Mouse (Mus musculus) duodenum, adult 2 months (tissue): Measurements from ENCODE around the gene Mcpt8. TPM values are rescaled to one million over a fixed set of nuclear protein-coding genes. Genes with fewer than 3 reads are reported as not detected.

Experiments
- polyA plus RNA-seq: library from polyadenylated mRNA; depleted of rRNA; stranded (reverse); fragments of >200 nt; gene quantifications from 2 replicates; pipeline ENCODE4 v1.2.3, GENCODE M21; 2012; ENCODE audit warnings: low replicate concordance; rRNA removed

The Mcpt8 gene
- polyA plus RNA-seq = not detected in 2 replicates

DNA sequence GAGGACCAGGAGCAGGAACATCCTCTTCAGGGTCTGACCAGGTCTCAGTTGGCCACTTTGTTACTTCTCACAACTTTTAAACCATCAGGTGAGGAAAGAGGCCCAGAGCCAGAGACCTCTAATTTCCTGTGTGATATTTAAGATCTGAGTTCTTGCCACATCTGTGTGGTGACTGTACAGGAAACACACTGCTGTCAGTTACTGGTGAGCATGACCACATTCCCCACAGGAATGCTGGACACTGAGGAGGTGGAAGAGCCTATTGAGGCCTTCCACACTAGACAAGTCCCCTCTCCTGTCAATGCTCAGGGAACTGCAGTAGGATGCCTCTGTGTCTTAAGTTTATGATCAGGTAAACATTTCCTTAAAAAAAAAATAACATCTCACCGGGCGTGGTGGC lies at the start of gene Mcpt8:
TSS of gene Mcpt8 (minus strand) at position 107 of the 400 bp plus-strand sequence.

DNA sequence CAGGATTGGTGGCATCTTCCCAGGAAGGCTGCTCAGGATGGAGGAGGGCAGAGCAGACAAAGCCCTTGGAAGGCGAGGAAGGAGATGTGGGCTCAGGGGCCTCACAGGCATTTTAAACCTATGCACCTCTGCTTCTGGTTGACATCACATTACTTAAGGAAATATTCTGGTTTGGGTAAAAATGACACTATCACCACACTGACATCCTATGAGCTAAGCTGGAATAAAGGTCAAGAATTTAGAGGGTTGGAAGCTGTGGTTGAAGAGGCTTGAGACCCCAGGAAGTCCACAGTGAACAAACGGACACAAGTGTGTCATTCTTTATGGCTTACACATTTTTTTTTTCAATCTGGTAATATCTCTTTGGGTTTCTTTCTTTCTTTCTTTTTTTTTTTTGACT lies 47.4 kb upstream of the Mcpt8 start, which contains the start of gene Gzmd:
TSS of gene Gzmd (minus strand) at position 101 of the 400 bp plus-strand sequence.

DNA sequence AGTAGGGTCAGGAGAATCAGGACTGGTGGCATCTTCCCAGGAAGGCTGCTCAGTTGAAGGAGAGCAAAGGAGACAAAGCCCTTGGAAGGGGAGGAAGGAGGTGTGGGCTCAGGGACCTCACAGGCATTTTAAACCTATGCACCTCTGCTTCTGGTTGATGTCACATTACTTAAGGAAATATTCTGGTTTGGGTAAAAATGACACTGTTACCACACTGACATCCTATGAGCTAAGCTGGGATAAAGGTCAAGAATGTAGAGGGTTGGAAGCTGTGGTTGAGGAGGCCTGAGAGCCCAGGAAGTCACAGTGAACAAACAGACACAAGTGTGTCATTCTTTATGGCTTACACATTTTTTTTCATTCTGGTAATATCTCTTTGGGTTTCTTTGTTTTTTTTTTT lies 35.5 kb upstream of the Mcpt8 start, which contains the start of gene Gzme:
TSS of gene Gzme (minus strand) at position 101 of the 400 bp plus-strand sequence.

DNA sequence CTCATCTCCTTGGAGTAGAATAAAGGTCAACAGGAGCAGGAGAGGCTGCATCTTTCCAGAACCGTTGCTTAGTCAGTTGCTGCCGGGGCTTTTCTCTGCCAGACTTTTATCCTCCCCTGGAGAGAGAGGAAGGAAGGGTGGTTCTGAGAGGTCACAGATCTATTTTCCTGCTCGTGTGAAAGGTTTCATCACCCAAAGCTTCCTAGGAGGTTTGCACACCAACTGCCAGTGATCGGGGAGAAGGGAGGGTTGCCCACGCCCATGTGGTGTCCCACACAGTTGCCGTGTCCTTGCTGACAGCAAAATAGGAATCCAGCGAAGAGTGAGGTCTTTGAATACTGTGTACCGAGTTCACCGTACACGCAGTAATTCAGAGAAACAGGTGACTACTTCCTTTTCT lies 17.3 kb upstream of the Mcpt8 start, which contains the start of gene Ctsg:
TSS of gene Ctsg (minus strand) at position 189 of the 400 bp plus-strand sequence.

DNA sequence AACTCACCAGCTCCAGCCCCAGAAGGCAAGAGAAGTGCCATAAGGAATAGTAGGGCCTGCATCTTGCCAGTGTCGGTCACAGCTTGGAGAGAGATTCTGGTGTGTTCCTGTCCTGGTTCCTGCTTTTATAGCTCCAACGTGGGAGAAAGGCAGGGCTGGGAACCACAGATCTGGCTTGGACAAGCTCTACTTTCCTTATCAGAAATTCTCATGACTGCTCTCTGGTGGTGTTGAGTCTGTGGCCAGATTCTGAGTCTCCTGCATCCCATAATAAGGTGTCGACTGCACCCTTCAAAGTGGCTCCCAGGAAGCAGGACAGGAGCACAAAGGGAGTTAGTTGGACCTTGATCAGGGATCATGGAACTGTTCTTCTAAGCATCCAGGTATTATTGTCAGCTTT lies 22.9 kb downstream of the Mcpt8 start, which contains the start of gene Mcpt4:
TSS of gene Mcpt4 (minus strand) at position 101 of the 400 bp plus-strand sequence.

DNA sequence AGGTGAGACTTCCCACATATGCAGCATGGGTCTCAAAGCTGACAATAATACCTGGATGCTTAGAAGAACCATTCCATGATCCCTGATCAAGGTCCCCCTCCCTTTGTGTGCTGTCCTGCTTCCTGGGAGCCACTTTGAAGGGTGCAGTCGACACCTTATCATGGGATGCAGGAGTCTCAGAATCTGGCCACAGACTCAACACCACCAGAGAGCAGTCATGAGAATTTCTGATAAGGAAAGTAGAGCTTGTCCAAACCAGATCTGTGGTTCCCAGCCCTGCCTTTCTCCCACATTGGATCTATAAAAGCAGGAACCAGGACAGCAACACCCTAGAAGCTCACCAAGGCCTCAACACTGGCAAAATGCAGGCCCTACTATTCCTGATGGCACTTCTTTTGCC lies 43.3 kb downstream of the Mcpt8 start, which contains the start of gene Mcpt2:
TSS of gene Mcpt2 (plus strand) at position 250 of the 400 bp plus-strand sequence.

Other genes with a start within 250 kb of the Mcpt8 start
- gene Nynrin, start 231.3 kb downstream of the Mcpt8 start, polyA plus RNA-seq = 1.6 TPM in 2 replicates
- gene Cbln3, start 200.9 kb downstream of the Mcpt8 start, polyA plus RNA-seq = 0.15 and 0.32 TPM in 2 replicates
- 15.1 and 17.9 TPM in 2 replicates for gene Khnyn, start 200.3 kb downstream of the Mcpt8 start, polyA plus RNA-seq
- gene Sdr39u1, start 185.0 kb downstream of the Mcpt8 start, polyA plus RNA-seq = 31.1 and 34.9 TPM in 2 replicates
- gene Cma1, start 140.6 kb downstream of the Mcpt8 start, polyA plus RNA-seq = not detected in 2 replicates
- 0.12 TPM in 1 of 2 replicates, not detected in the other for gene Cma2, start 134.3 kb downstream of the Mcpt8 start, polyA plus RNA-seq
- gene Mcpt1, start 67.3 kb downstream of the Mcpt8 start, polyA plus RNA-seq = 5.8 and 12.7 TPM in 2 replicates
- 0.05 TPM in 1 of 2 replicates, not detected in the other for gene Mcpt9, start 54.8 kb downstream of the Mcpt8 start, polyA plus RNA-seq
- gene Mcpt2, start 43.2 kb downstream of the Mcpt8 start, polyA plus RNA-seq = 0.43 and 1.5 TPM in 2 replicates
- gene Mcpt4, start 23.0 kb downstream of the Mcpt8 start, polyA plus RNA-seq = 0.15 and 0.81 TPM in 2 replicates
- not detected in 2 replicates for gene Ctsg, start 17.3 kb upstream of the Mcpt8 start, polyA plus RNA-seq
- gene Gzme, start 35.4 kb upstream of the Mcpt8 start, polyA plus RNA-seq = not detected in 2 replicates
- gene Gzmd, start 47.3 kb upstream of the Mcpt8 start, polyA plus RNA-seq = not detected in 2 replicates
- not detected in 2 replicates for gene Gzmg, start 74.3 kb upstream of the Mcpt8 start, polyA plus RNA-seq
- gene Gzmn, start 89.3 kb upstream of the Mcpt8 start, polyA plus RNA-seq = not detected in 2 replicates
- not detected in 2 replicates for gene Gzmf, start 126.1 kb upstream of the Mcpt8 start, polyA plus RNA-seq
- not detected in 2 replicates for gene Gzmc, start 149.4 kb upstream of the Mcpt8 start, polyA plus RNA-seq
- 3.8 and 9.8 TPM in 2 replicates for gene Gzmb, start 177.0 kb upstream of the Mcpt8 start, polyA plus RNA-seq